Mouse (Mus musculus): ENCODE results near the gene Sf3a1. TPM values are rescaled to one million over a fixed set of nuclear protein-coding genes. Genes with fewer than 3 reads are reported as not detected.
A peak's percentile ranks its signal among the peaks of the same experiment; 100 is the strongest.

The Sf3a1 gene
- polyA plus RNA-seq, 1 experiment from 2014 or later, result 41.8 TPM

GRCm38 (mm10) chr11:4226569-4227325 is 66.6 kb downstream of the Sf3a1 start:
- no peak for ATAC-seq
- 75% methylated on average over 5 of the region's 5 CpGs for WGBS
- no peak overlapping the region for H3K27ac ChIP-seq (ENCODE audit: low read length)
- no peak overlapping the region for H3K9ac ChIP-seq (ENCODE audit: low read depth, low read length)
- H3K36me3 ChIP-seq (ENCODE audit: control insufficient read depth, insufficient read depth, low read length), result no peaks in the 10 kb centered on the region
- H3K4me3 ChIP-seq (ENCODE audit: low read length), result no peak overlapping the region
- peaks cover 5% of the 10 kb centered on the region; the same call in 1 of the 2 replicates for H3K4me1 ChIP-seq (ENCODE audit: control insufficient read depth, insufficient read depth, low read length)
- H3K9me3 ChIP-seq (ENCODE audit: control insufficient read depth, low read length), result no peaks in the 10 kb centered on the region
- no peak overlapping the region for H3K4me2 ChIP-seq (ENCODE audit: low read depth, low read length)
- H3K27me3 ChIP-seq (replicated peaks; ENCODE audit: control insufficient read depth, insufficient read depth, low read length), result no peaks in the 10 kb centered on the region

DNA sequence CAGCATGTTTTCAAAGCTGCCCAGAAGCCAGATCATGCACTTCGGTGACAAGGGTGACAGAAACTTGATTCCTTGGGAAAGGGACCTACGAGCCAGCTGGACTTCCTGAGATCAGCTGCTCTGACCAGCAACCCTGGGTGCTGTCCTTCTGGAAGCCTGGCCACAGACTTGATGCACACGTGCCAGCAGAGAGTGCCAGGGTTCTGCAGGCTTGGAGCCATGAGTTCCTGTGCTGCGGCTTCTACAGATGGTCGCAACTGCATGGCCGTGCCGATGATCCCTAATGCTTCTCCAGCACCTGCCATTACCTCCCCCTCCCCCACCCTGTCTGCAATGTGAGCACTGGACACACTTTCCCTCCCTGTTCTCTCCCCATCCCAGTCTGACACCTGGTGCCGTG is 68.3 kb downstream of the Sf3a1 start:
- H3K27me3 ChIP-seq (replicated peaks; ENCODE audit: control insufficient read depth, insufficient read depth, low read length), result no peaks in the 10 kb centered on the region
- no peak overlapping the region for H3K4me2 ChIP-seq (ENCODE audit: low read depth, low read length)
- no peak for ATAC-seq
- H3K9ac ChIP-seq (ENCODE audit: low read depth, low read length), result no peak overlapping the region
- 53% methylated on average over 8 of the region's 8 CpGs for WGBS
- no peak overlapping the region for H3K27ac ChIP-seq (ENCODE audit: low read length)
- no peaks in the 10 kb centered on the region for H3K36me3 ChIP-seq (ENCODE audit: control insufficient read depth, insufficient read depth, low read length)
- H3K4me3 ChIP-seq (ENCODE audit: low read length), result no peak overlapping the region
- H3K4me1 ChIP-seq (ENCODE audit: control insufficient read depth, insufficient read depth, low read length), result peaks cover 5% of the 10 kb centered on the region; the same call in 1 of the 2 replicates
- no peaks in the 10 kb centered on the region for H3K9me3 ChIP-seq (ENCODE audit: control insufficient read depth, low read length)

DNA sequence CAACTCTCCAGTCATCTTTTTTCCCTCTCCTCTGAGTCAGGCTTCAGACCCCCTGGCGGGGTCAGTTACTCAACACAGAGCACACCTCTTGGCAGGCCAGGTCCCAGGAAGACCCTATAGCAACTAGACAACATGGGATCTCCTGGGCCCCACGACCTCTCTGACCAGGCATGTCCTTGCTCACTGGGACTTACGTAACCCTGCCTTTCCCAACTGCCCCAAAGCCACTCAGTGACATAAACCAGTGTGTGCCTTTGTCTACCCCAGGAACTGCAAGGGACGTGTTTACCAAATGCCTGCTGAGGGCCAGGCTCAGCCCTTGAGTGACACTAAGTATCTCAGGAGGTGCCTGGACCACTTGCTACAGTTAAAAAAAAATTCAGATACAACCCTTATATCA is 69.7 kb downstream of the Sf3a1 start:
- H3K9ac ChIP-seq (ENCODE audit: low read depth, low read length), result no peak overlapping the region

DNA sequence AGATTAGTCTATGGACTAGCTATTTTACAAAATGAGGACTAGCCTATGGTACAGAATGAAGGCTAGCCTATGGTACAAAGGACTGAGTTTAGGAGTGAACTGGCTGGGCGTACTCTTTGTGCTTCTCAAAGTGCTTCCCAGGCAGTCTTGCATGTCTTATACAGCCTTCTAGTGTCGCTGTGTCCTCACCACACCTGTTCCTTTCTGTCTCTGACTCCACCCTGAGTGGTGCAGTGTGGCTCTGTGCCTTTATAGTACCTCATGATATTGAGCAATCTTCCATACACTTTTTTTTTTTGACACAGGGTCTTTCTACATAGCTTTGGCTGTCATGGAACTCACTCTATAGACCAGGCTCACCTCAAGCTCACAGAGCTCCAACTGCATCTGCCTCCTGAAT is 71.3 kb downstream of the Sf3a1 start:
- Histone ChIP-seq H3K27ac (ENCODE audit: low read length) (no peak overlapping the region), H3K4me2 (ENCODE audit: low read depth, low read length) (no peak overlapping the region), H3K4me1 (ENCODE audit: control insufficient read depth, insufficient read depth, low read length) (no peaks in the 10 kb centered on the region), H3K27me3 (replicated peaks; ENCODE audit: control insufficient read depth, insufficient read depth, low read length) (no peaks in the 10 kb centered on the region), H3K9ac (ENCODE audit: low read depth, low read length) (no peak overlapping the region), H3K4me3 (ENCODE audit: low read length) (no peak overlapping the region), H3K9me3 (ENCODE audit: control insufficient read depth, low read length) (no peaks in the 10 kb centered on the region), H3K36me3 (ENCODE audit: control insufficient read depth, insufficient read depth, low read length) (no peaks in the 10 kb centered on the region)
- ATAC-seq, result peak; percentile 65
- 80% methylated on average over 2 of the region's 2 CpGs for WGBS

More for the DNA sequence above, 69.7 kb downstream of the Sf3a1 start:
- H3K4me2 ChIP-seq (ENCODE audit: low read depth, low read length), result no peak overlapping the region
- H3K27ac ChIP-seq (ENCODE audit: low read length), result no peak overlapping the region
- H3K36me3 ChIP-seq (ENCODE audit: control insufficient read depth, insufficient read depth, low read length), result no peaks in the 10 kb centered on the region
- no peaks in the 10 kb centered on the region for H3K9me3 ChIP-seq (ENCODE audit: control insufficient read depth, low read length)
- ATAC-seq, result no peak
- no peaks in the 10 kb centered on the region for H3K4me1 ChIP-seq (ENCODE audit: control insufficient read depth, insufficient read depth, low read length)
- no peaks in the 10 kb centered on the region for H3K27me3 ChIP-seq (replicated peaks; ENCODE audit: control insufficient read depth, insufficient read depth, low read length)
- H3K4me3 ChIP-seq (ENCODE audit: low read length), result no peak overlapping the region
- WGBS, result 67% methylated on average over 4 of the region's 4 CpGs

Small RNA genes lying within 50 kb of the gene (microRNA-seq; reads per million reads assigned to microRNA genes)
- 1.6 reads per million for gene Mir3060

Other genes with a start within 250 kb of the Sf3a1 start
- gene Slc35e4, start 245.7 kb upstream of the Sf3a1 start, polyA plus RNA-seq (2015; fragmentation: Nextera tagmentation; extraction: Ambion mirVana), result 2.9 and 3.1 TPM in 2 replicates
- gene Tcn2, start 228.2 kb upstream of the Sf3a1 start, polyA plus RNA-seq (2015; fragmentation: Nextera tagmentation; extraction: Ambion mirVana), result 95.3 and 122 TPM in 2 replicates
- gene Pes1, start 196.4 kb upstream of the Sf3a1 start, polyA plus RNA-seq (2015; fragmentation: Nextera tagmentation; extraction: Ambion mirVana), result 73.3 and 79.4 TPM in 2 replicates
- gene 4930556J24Rik, start 183.6 kb upstream of the Sf3a1 start, polyA plus RNA-seq (2015; fragmentation: Nextera tagmentation; extraction: Ambion mirVana), result 0.11 TPM in 1 of 2 replicates, not detected in the other
- 20.1 and 33.3 TPM in 2 replicates for gene Gal3st1, start 176.7 kb upstream of the Sf3a1 start, polyA plus RNA-seq (2015; fragmentation: Nextera tagmentation; extraction: Ambion mirVana)
- gene Sec14l4, start 128.9 kb upstream of the Sf3a1 start, polyA plus RNA-seq (2015; fragmentation: Nextera tagmentation; extraction: Ambion mirVana), result 0.47 and 0.56 TPM in 2 replicates
- not detected in 2 replicates for gene Sec14l3, start 95.5 kb upstream of the Sf3a1 start, polyA plus RNA-seq (2015; fragmentation: Nextera tagmentation; extraction: Ambion mirVana)
- 38.1 and 41.6 TPM in 2 replicates for gene Mtfp1, start 64.9 kb upstream of the Sf3a1 start, polyA plus RNA-seq (2015; fragmentation: Nextera tagmentation; extraction: Ambion mirVana)
- 1.7 and 2.9 TPM in 2 replicates for gene Sec14l2, start 36.9 kb upstream of the Sf3a1 start, polyA plus RNA-seq (2015; fragmentation: Nextera tagmentation; extraction: Ambion mirVana)
- gene Rnf215, start 25.1 kb upstream of the Sf3a1 start, polyA plus RNA-seq (2015; fragmentation: Nextera tagmentation; extraction: Ambion mirVana), result 17.3 and 19.2 TPM in 2 replicates
- 3.0 TPM in 2 replicates for gene Ccdc157, start 57 bp upstream of the Sf3a1 start, polyA plus RNA-seq (2015; fragmentation: Nextera tagmentation; extraction: Ambion mirVana)
- 34.0 and 37.2 TPM in 2 replicates for gene Tbc1d10a, start 26.4 kb downstream of the Sf3a1 start, polyA plus RNA-seq (2015; fragmentation: Nextera tagmentation; extraction: Ambion mirVana)
- 5.9 and 7.3 TPM in 2 replicates for gene Castor1, start 57.9 kb downstream of the Sf3a1 start, polyA plus RNA-seq (2015; fragmentation: Nextera tagmentation; extraction: Ambion mirVana)
- gene Osm, start 76.1 kb downstream of the Sf3a1 start, polyA plus RNA-seq (2015; fragmentation: Nextera tagmentation; extraction: Ambion mirVana), result 0.07 and 0.12 TPM in 2 replicates
- 0.95 and 0.98 TPM in 2 replicates for gene Lif, start 97.2 kb downstream of the Sf3a1 start, polyA plus RNA-seq (2015; fragmentation: Nextera tagmentation; extraction: Ambion mirVana)